Mouse (Mus musculus): Measurements from ENCODE around the gene Gid8.

Gid8 gene

DNA sequence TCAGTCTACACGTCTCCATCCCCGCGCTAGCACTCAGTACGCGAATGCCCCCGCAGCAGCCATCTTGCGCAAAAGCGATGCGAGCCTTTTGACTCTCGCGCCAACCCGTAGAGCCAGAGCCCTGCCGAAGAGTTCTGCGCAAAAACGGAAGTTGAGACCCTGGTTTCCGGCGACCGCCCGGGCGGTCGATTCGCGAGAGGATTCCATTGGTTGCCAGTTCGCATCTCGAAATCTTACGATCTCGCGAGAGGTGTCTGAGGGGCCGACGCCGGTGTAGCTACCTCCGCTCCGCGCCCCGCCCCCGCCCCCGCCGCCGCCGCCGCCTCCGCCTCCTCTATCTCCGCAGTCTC, at the start of gene Gid8, which contains the start of gene Dido1:
Gene Gid8 (plus strand): TSS at position 195 of the 350 bp plus-strand sequence.
Gene Dido1 (minus strand): TSS at position 77 of the 350 bp plus-strand sequence.
- in situ Hi-C loops (cut with MboI; ENCODE audit: low sequenced_read_pairs) = no loop called here

- in situ Hi-C loops (cut with MboI; ENCODE audit: low sequenced_read_pairs) = no loop called here
Observed at GRCm38 (mm10) chr2:180660521-180660920, 49.4 kb upstream of the Gid8 start.

GRCm38 (mm10) chr2:180662008-180662407, 47.9 kb upstream of the Gid8 start:
- in situ Hi-C loops (cut with MboI; ENCODE audit: low sequenced_read_pairs) = no loop called here

DNA sequence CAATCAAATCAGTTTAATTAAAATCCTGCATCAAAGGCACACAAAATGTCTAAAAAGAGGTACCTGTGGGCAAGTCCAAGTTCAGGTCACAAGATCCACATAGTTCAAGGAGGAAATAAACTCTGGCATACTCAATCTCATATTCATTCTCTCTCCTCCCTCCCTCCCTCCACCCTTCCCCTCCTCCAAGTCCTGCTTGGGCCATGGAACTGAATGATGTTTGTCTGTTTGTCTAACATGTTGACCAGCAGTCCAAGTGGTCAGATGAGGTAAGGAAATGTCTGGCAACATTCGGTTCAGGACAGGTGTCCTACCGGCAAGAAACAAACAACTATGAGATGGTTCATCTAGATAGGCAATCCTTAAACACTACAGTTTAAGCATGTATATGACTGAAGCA, 33.2 kb upstream of the Gid8 start:
- in situ Hi-C loops (cut with MboI; ENCODE audit: low sequenced_read_pairs) = no loop called here

- in situ Hi-C loops (cut with MboI; ENCODE audit: low sequenced_read_pairs) = no loop called here
Observed at GRCm38 (mm10) chr2:180678609-180679140, 31.2 kb upstream of the Gid8 start.

GRCm38 (mm10) chr2:180681225-180681624, 28.7 kb upstream of the Gid8 start:
- in situ Hi-C loops (cut with MboI; ENCODE audit: low sequenced_read_pairs) = no loop called here

DNA sequence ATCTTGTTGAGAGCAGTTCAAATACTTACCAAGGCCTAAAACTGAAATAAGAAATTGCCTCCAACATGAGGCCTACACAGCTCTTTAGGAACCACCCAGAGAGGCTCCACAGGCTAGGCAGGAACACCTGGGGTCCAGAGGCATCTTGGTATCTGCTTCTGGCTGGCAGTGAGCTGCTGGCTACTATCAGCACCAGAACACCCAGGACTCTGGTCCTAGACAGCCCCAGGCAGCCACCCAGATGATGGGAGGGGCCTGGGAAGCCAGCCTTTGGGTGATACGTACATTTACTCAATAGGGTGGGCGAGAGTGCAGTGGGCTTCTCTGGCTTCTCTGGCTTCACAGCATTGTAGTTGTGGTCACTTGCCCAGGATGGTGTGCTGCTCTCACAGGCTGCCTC, 26.4 kb upstream of the Gid8 start:
- in situ Hi-C loops (cut with MboI; ENCODE audit: low sequenced_read_pairs) = no loop called here

GRCm38 (mm10) chr2:180684031-180684430, 25.9 kb upstream of the Gid8 start:
- in situ Hi-C loops (cut with MboI; ENCODE audit: low sequenced_read_pairs) = no loop called here

- in situ Hi-C loops (cut with MboI; ENCODE audit: low sequenced_read_pairs) = no loop called here
Observed at GRCm38 (mm10) chr2:180689841-180690240, 20.1 kb upstream of the Gid8 start.

DNA sequence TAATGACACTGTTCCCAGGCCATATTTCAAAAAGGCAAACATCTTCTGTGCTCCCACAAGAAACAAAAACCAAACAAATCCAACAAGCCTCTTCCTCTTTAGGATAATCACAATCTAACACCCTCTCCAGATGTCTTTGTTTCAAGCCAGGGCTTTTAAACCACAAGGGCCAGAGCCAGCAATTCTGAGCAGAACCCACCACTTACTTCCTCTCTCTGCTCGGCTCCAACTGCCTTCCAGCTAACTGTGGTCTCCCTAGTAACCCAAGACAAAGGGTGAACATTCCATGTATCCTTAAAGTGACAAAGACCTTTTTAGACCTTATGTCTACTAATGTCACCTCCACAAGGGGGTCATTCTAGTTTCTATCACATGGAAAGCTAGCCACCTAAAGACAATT, 17.3 kb upstream of the Gid8 start:
- in situ Hi-C loops (cut with MboI; ENCODE audit: low sequenced_read_pairs) = no loop called here

DNA sequence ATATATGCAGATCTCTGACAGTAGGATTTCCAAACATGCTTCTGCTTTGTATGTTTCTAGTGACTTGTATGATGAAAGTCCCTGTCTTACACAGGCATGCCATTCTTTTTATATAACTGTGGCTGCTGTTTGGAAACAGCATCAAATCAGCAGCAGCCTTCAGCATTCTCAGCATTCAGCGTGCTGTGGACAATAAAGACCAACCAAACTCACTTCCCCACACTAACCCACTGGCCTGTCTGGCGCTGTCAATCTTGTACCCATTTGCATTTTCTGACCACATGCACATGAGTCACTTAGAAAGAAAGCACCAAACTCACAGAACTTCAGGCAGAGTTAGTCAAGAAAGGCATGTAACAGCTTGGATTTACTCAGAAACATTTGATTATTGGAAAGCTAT, 14.7 kb upstream of the Gid8 start:
- in situ Hi-C loops (cut with MboI; ENCODE audit: low sequenced_read_pairs) = no loop called here

DNA sequence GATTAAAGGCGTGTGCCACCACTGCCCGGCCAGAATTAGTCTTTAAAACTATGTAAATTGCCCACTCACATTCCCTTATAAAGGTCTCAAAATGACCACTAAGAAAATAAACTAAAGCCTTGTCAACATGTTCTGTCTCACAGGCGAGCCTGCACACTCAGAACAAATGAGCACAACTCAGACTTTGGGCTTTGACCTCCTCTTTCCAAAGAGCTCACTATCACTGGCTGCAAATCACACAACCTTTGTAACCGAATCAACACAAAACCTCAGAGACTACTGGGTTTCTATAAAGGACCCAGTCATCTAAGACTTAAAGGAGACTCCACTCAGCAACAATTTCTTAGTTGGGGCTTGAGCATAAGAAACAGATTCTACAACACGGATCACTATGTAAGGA, 9.5 kb upstream of the Gid8 start:
- in situ Hi-C loops (cut with MboI; ENCODE audit: low sequenced_read_pairs) = no loop called here

GRCm38 (mm10) chr2:180701053-180701766, 8.7 kb upstream of the Gid8 start:
- in situ Hi-C loops (cut with MboI; ENCODE audit: low sequenced_read_pairs) = no loop called here

- in situ Hi-C loops (cut with MboI; ENCODE audit: low sequenced_read_pairs) = no loop called here
Observed at GRCm38 (mm10) chr2:180701767-180702621, 7.9 kb upstream of the Gid8 start.

DNA sequence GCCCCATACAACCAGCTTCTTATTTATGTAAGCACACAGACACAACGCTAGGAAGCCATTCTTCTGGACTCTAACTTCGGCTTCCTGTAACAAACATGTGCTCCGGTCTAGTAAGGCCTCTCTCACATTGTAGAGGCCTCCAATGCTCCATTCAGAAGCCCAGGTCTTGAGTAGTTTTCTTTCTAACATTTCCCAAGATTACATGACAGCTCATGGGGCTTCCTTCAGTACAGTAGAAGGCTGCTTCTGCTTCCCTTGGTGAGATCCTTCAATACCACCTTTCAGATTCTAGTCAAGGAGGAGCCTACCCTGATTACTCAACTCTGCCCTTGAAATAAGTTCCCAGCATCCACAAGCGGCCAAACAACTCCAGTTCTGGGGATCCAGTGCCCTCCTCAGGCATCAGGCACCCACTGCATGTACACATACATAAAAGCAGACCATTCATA, 7.2 kb upstream of the Gid8 start:
- in situ Hi-C loops (cut with MboI; ENCODE audit: low sequenced_read_pairs) = no loop called here

- in situ Hi-C loops (cut with MboI; ENCODE audit: low sequenced_read_pairs) = no loop called here
Observed at GRCm38 (mm10) chr2:180703175-180703574, 6.7 kb upstream of the Gid8 start.

DNA sequence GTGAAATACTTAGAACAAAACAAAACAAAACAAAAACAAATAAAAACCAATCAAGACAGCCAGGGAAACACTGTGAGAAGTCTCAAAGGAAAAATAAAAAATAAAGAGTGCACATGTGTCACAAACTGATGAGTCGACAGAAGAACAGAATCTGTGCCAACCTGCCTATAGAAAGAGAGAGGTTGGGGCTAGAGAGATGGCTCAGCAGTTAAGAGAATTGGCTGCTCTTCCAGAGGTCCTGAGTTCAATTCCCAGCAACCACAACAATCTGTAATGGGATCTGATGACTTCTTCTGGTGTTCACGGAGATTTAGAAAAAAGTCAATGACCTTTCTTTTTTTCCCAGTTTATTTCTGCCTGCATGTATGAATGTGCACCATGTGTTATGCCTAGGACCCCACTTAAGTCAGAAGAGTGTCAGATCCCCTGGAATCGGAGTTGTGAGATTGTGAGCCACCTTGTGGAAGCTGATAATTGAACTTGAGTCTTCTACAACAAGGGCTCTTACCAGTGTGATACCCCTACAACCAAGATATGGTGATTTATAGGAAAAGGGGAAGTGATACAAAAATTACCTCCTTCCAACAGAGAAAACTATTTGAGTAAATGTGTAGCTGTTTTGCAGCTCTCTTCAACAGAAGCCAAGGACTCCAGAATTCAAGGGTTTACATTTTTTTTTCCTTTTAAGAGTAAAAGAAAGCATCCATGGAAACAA, 6.1 kb upstream of the Gid8 start:
- in situ Hi-C loops (cut with MboI; ENCODE audit: low sequenced_read_pairs) = no loop called here

DNA sequence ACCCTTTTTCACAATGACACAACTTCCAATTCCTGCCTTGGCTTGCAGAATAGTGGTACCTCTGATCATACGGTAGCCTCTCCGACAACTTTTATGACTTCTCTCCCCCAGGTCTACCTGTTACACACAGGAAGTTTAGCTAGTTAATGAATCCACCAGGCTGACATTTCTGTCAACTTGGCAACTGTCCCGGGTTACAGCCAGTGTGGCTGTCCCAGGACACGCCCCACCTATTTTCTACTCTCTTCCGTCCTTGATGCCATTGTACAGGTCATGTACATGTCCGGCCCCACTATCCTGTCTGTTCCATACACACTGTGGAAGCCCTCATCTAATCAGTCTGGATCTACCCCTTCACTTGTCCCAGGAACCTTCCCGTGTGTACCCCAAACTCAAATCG, 5.3 kb upstream of the Gid8 start:
- in situ Hi-C loops (cut with MboI; ENCODE audit: low sequenced_read_pairs) = no loop called here

- in situ Hi-C loops (cut with MboI; ENCODE audit: low sequenced_read_pairs) = no loop called here
Observed at GRCm38 (mm10) chr2:180705066-180705465, 4.9 kb upstream of the Gid8 start.

GRCm38 (mm10) chr2:180705975-180706374, 3.9 kb upstream of the Gid8 start:
- in situ Hi-C loops (cut with MboI; ENCODE audit: low sequenced_read_pairs) = no loop called here
